Mouse (Mus musculus) hindbrain, embryonic 11.5 days (tissue): ENCODE results near the gene Mmd2. TPM values are rescaled to one million over a fixed set of nuclear protein-coding genes. Genes with fewer than 3 reads are reported as not detected.

Experiments used
- ATAC-seq: fragments of 200-750 bp; cut with Nextera tagmentation; 2 replicates; pipeline ENCODE4 v1.8.0; 2017; ENCODE audit warnings: mild to moderate bottlenecking, moderate TSS enrichment, moderate library complexity; ENCODE audit not compliant: low FRiP score
- DNase-seq: peaks from one replicate; pipeline ENCODE4 v3.0.0-alpha.2; 2015; ENCODE audit warnings: low spot score
- H3K27ac ChIP-seq: fragments of 300-500 bp; sonication (generic); 2 replicates; pipeline ENCODE4 v1.5.1; 2014; ENCODE audit warnings: mild to moderate bottlenecking, low read depth, low read length
- H3K27me3 ChIP-seq: fragments of 300-500 bp; sonication (generic); 2 replicates; pipeline ENCODE4 v1.6.1; 2014; ENCODE audit warnings: mild to moderate bottlenecking, low read length, moderate library complexity, mixed read lengths; ENCODE audit not compliant: control insufficient read depth, insufficient read depth
- H3K36me3 ChIP-seq: fragments of 300-500 bp; sonication (generic); 2 replicates; pipeline ENCODE4 v1.6.1; 2014; ENCODE audit warnings: mild to moderate bottlenecking, low read length, moderate library complexity, mixed read lengths; ENCODE audit not compliant: control insufficient read depth, insufficient read depth
- H3K4me1 ChIP-seq: fragments of 300-500 bp; sonication (generic); replicated peaks from 2 replicates; pipeline ENCODE4 v1.6.1; 2014; ENCODE audit warnings: low read length, mixed read lengths; ENCODE audit not compliant: control insufficient read depth, insufficient read depth
- H3K4me2 ChIP-seq: fragments of 300-500 bp; sonication (generic); replicated peaks from 2 replicates; pipeline ENCODE4 v1.6.1; 2014; ENCODE audit warnings: mild to moderate bottlenecking, low read depth, low read length
- H3K4me3 ChIP-seq: fragments of 300-500 bp; sonication (generic); 2 replicates; pipeline ENCODE4 v1.5.1; 2014; ENCODE audit warnings: low read depth, low read length
- H3K9ac ChIP-seq: fragments of 300-500 bp; sonication (generic); 2 replicates; pipeline ENCODE4 v1.6.1; 2014; ENCODE audit warnings: low read depth, low read length
- H3K9me3 ChIP-seq: fragments of 300-500 bp; sonication (generic); 2 replicates; pipeline ENCODE4 v1.6.1; 2016; ENCODE audit warnings: low read length; ENCODE audit not compliant: control insufficient read depth
- WGBS: fragments of 180-500 bp; shearing (Covaris S2); extraction: QIAGEN DNeasy Blood & Tissue Kit; methylation state at CpG from one replicate; pipeline ENCODE4 v1.1.7; 2014; 5-methylcytosine and 5-hydroxymethylcytosine counted together
- polyA plus RNA-seq: library from polyadenylated mRNA; unstranded; fragments of >200 nt; fragmentation: Nextera tagmentation; extraction: Ambion mirVana; gene quantifications from 2 replicates; pipeline ENCODE4 v1.2.1, GENCODE M21; 2014

Mmd2 gene
- polyA plus RNA-seq, 1 experiment from 2014 or later: 5.0 TPM

DNA sequence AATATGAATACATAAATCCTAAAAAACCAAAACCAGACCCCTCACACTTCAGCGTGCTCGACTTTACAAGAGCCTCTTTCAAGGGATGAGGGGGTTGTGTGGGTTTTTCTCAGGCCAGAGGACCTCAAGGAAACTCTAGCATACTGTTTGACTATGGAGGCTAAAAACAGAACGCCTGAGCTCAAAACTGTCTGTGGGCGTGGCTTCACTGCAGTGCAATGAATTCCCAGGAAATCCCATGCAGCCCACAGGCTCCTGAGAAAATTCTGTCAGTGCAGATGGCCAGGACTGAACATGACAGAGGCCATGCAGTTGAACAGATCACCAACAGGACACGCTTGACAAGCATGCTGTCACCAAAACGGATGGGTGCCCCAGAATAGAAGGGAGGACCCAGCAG, 89.6 kb downstream of the Mmd2 start:
- whole genome bisulfite sequencing: 69% methylated on average over 6 of the region's 6 CpGs
- no peak for DNase-seq

More for the DNA sequence above, 89.6 kb downstream of the Mmd2 start:
- no peaks in the 10 kb centered on the region for H3K4me1 ChIP-seq
- H3K4me3 ChIP-seq: no peak overlapping the region
- H3K9ac ChIP-seq: no peak overlapping the region
- no peaks in the 10 kb centered on the region for H3K36me3 ChIP-seq
- H3K27ac ChIP-seq: no peak overlapping the region
- no peaks in the 10 kb centered on the region for H3K27me3 ChIP-seq
- H3K4me2 ChIP-seq: no peak overlapping the region
- no peak for ATAC-seq
- H3K9me3 ChIP-seq: no peaks in the 10 kb centered on the region

Other genes with a start within 250 kb of the Mmd2 start
- gene Foxk1, start 207.3 kb downstream of the Mmd2 start, polyA plus RNA-seq: 4.0 and 4.1 TPM in 2 replicates
- gene Ap5z1, start 144.9 kb downstream of the Mmd2 start, polyA plus RNA-seq: 9.2 and 9.6 TPM in 2 replicates
- gene Papolb, start 78.7 kb downstream of the Mmd2 start, polyA plus RNA-seq: 0.12 and 0.32 TPM in 2 replicates
- 2.6 and 2.8 TPM in 2 replicates for gene Radil, start 57.7 kb downstream of the Mmd2 start, polyA plus RNA-seq
- 43.3 and 52.0 TPM in 2 replicates for gene Wipi2, start 18.9 kb upstream of the Mmd2 start, polyA plus RNA-seq
- gene Slc29a4, start 83.7 kb upstream of the Mmd2 start, polyA plus RNA-seq: 24.1 and 24.7 TPM in 2 replicates
- gene Tnrc18, start 208.9 kb upstream of the Mmd2 start, polyA plus RNA-seq: 30.7 and 44.0 TPM in 2 replicates